Mouse (Mus musculus) stomach, embryonic 14.5 days (tissue): Measurements from ENCODE around the gene Nav2. TPM values are rescaled to one million over a fixed set of nuclear protein-coding genes. Genes with fewer than 3 reads are reported as not detected.
A peak's percentile ranks its signal among the peaks of the same experiment; 100 is the strongest.

Experiments used
- ATAC-seq: fragments of 200-750 bp; cut with Nextera tagmentation; 2 replicates; pipeline ENCODE4 v1.8.0; 2017; ENCODE audit warnings: low read depth, moderate TSS enrichment; ENCODE audit not compliant: insufficient number of reproducible peaks, insufficient read depth, low FRiP score
- H3K27ac ChIP-seq: fragments of 300-500 bp; sonication (generic); 2 replicates; pipeline ENCODE4 v1.5.1; 2014; ENCODE audit warnings: mild to moderate bottlenecking, low read length, moderate library complexity, mixed read lengths
- H3K27me3 ChIP-seq: fragments of 300-500 bp; sonication (generic); 2 replicates; pipeline ENCODE4 v1.6.1; 2014; ENCODE audit warnings: low read length, control low read depth, mixed read lengths; ENCODE audit not compliant: control insufficient read depth, insufficient read depth
- H3K36me3 ChIP-seq: fragments of 300-500 bp; sonication (generic); 2 replicates; pipeline ENCODE4 v1.6.1; 2014; ENCODE audit warnings: mild to moderate bottlenecking, control low read depth, low read length, moderate library complexity, mixed read lengths; ENCODE audit not compliant: control insufficient read depth, insufficient read depth
- H3K4me1 ChIP-seq: fragments of 300-500 bp; sonication (generic); 2 replicates; pipeline ENCODE4 v1.6.1; 2014; ENCODE audit warnings: low read length, control low read depth, mixed read lengths; ENCODE audit not compliant: control insufficient read depth, insufficient read depth
- H3K4me2 ChIP-seq: fragments of 300-500 bp; sonication (generic); replicated peaks from 2 replicates; pipeline ENCODE4 v1.6.1; 2014; ENCODE audit warnings: low read depth, low read length, control low read depth
- H3K4me3 ChIP-seq: fragments of 300-500 bp; sonication (generic); 2 replicates; pipeline ENCODE4 v1.5.1; 2014; ENCODE audit warnings: low read depth, low read length, control low read depth
- H3K9ac ChIP-seq: fragments of 300-500 bp; sonication (generic); replicated peaks from 2 replicates; pipeline ENCODE4 v1.6.1; 2014; ENCODE audit warnings: low read depth, mild to moderate bottlenecking, control low read depth, low read length, moderate library complexity, mixed read lengths
- H3K9me3 ChIP-seq: fragments of 300-500 bp; sonication (generic); 2 replicates; pipeline ENCODE4 v1.6.1; 2016; ENCODE audit warnings: low read depth, low read length, control low read depth; ENCODE audit not compliant: control insufficient read depth
- WGBS: fragments of 180-500 bp; shearing (Covaris S2); extraction: QIAGEN DNeasy Blood & Tissue Kit; methylation state at CpG from one replicate; pipeline ENCODE4 v1.1.7; 2014; 5-methylcytosine and 5-hydroxymethylcytosine counted together
- polyA plus RNA-seq: library from polyadenylated mRNA; unstranded; fragments of >200 nt; fragmentation: Nextera tagmentation; extraction: Ambion mirVana; gene quantifications from 2 replicates; pipeline ENCODE4 v1.2.1, GENCODE M21; 2014

Nav2 gene
- polyA plus RNA-seq, 1 experiment from 2014 or later = 41.1 TPM

DNA sequence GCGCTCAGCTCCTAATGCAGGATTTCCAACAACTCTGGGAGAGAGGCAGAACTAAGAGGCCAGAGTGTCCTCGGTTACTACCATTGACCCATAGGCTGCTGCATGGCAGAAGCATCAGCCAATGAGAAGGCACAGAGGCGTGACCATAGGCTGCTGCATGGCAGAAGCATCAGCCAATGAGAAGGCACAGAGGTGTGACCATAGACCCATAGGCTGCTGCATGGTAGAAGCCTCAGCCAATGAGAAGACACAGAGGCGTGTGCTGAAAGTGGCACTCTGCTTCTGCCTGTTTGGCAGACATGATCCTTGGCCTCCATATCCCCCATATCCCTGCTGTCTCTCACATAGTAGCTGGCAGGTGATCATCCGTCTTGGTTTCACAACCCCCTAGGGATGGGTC lies 520.4 kb downstream of the Nav2 start:
- Histone ChIP-seq H3K9ac (no peak overlapping the region), H3K4me1 (no peaks in the 10 kb centered on the region), H3K4me3 (no peak overlapping the region), H3K4me2 (no peak overlapping the region), H3K27ac (no peak overlapping the region), H3K27me3 (no peaks in the 10 kb centered on the region), H3K9me3 (no peaks in the 10 kb centered on the region), H3K36me3 (no peaks in the 10 kb centered on the region)
- peak; percentile 70 for ATAC-seq
- WGBS = 76% methylated on average over 5 of the region's 5 CpGs

- no peak for ATAC-seq
- no peak overlapping the region for H3K27ac ChIP-seq
- H3K4me2 ChIP-seq = no peak overlapping the region
- no peak overlapping the region for H3K4me3 ChIP-seq
- H3K9ac ChIP-seq = no peak overlapping the region
- peaks cover 4% of the 10 kb centered on the region; the same call in 1 of the 2 replicates for H3K4me1 ChIP-seq
- H3K27me3 ChIP-seq = no peaks in the 10 kb centered on the region
- no peaks in the 10 kb centered on the region for H3K36me3 ChIP-seq
- no peaks in the 10 kb centered on the region for H3K9me3 ChIP-seq
- 74% methylated on average over 7 of the region's 7 CpGs for WGBS
Measured at GRCm38 (mm10) chr7:49430808-49431207, 522.3 kb downstream of the Nav2 start.

GRCm38 (mm10) chr7:49433945-49434344 lies 525.4 kb downstream of the Nav2 start:
- H3K9me3 ChIP-seq = no peaks in the 10 kb centered on the region
- H3K4me1 ChIP-seq = peaks cover 28% of the 10 kb centered on the region
- H3K27me3 ChIP-seq = no peaks in the 10 kb centered on the region
- no peak overlapping the region for H3K27ac ChIP-seq
- ATAC-seq = no peak
- no peak overlapping the region for H3K4me2 ChIP-seq
- no peak overlapping the region for H3K4me3 ChIP-seq
- no peak overlapping the region for H3K9ac ChIP-seq
- H3K36me3 ChIP-seq = no peaks in the 10 kb centered on the region

DNA sequence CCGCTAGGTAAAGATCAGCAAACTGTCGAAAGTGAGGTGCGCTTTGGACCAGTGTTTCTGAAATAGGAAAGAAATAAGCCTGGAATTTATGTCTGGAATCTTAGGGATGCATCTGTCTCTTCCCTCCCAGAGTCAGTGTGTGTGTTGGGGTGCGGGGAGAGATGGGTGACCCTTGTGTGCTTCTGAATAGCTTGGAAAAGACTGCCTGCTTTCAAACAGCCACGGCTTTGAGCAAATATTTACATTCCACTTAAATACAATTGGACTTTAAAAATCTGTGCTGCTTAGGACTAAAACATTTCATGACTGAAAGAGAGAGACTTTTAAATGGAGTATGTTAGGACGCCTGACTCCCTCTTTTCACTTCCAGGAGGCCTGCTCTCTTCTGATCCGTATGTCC lies 528.0 kb downstream of the Nav2 start:
- H3K27me3 ChIP-seq = no peaks in the 10 kb centered on the region
- no peaks in the 10 kb centered on the region for H3K36me3 ChIP-seq
- H3K9me3 ChIP-seq = no peaks in the 10 kb centered on the region
- no peak overlapping the region for H3K9ac ChIP-seq
- H3K4me1 ChIP-seq = peaks cover 28% of the 10 kb centered on the region
- H3K4me2 ChIP-seq = no peak overlapping the region
- WGBS = 26% methylated on average over 7 of the region's 7 CpGs
- peak overlapping the region; percentile 77 for H3K27ac ChIP-seq
- ATAC-seq = no peak; the same call in 1 of the 2 replicates
- H3K4me3 ChIP-seq = no peak overlapping the region

GRCm38 (mm10) chr7:49437901-49438300 lies 529.4 kb downstream of the Nav2 start:
- H3K36me3 ChIP-seq = no peaks in the 10 kb centered on the region
- no peaks in the 10 kb centered on the region for H3K9me3 ChIP-seq
- peak overlapping the region; percentile 86 for H3K27ac ChIP-seq
- no peaks in the 10 kb centered on the region for H3K27me3 ChIP-seq
- peaks cover 33% of the 10 kb centered on the region for H3K4me1 ChIP-seq
- ATAC-seq = 0 out of 2 replicates have a peak, but pooled peaks have one; percentile 29
- H3K9ac ChIP-seq = no peak overlapping the region
- 10% methylated on average over 11 of the region's 11 CpGs for WGBS
- H3K4me2 ChIP-seq = no peak overlapping the region; the same call in 1 of the 2 replicates
- H3K4me3 ChIP-seq = no peak overlapping the region

DNA sequence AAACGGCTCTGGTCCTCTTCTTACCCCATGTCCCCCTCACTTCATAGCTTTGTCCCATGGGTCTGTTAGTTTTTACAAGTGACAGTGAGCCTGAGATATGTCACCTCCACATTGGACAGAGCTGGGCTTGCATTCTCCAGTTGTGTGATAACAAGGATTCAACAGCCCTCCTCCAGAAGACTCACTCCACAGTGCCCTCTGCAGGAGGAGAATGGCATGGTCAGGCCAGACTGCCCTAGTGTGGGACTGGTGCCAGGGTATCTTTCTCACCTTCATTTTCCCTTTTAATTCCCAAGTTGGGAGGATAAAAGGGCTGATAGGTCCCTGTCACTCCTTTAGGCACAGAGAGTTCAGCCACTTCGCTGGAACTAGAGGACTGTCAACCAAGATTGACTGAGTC lies 530.6 kb downstream of the Nav2 start:
- no peaks in the 10 kb centered on the region for H3K27me3 ChIP-seq
- H3K4me3 ChIP-seq = no peak overlapping the region
- 52% methylated on average over 2 of the region's 2 CpGs for WGBS
- H3K4me1 ChIP-seq = peaks cover 33% of the 10 kb centered on the region
- no peak overlapping the region for H3K9ac ChIP-seq
- H3K9me3 ChIP-seq = no peaks in the 10 kb centered on the region
- 0 out of 2 replicates have a peak, but pooled peaks have one; percentile 14 for ATAC-seq
- H3K36me3 ChIP-seq = no peaks in the 10 kb centered on the region
- H3K4me2 ChIP-seq = no peak overlapping the region
- H3K27ac ChIP-seq = no peak overlapping the region; the same call in 1 of the 2 replicates

DNA sequence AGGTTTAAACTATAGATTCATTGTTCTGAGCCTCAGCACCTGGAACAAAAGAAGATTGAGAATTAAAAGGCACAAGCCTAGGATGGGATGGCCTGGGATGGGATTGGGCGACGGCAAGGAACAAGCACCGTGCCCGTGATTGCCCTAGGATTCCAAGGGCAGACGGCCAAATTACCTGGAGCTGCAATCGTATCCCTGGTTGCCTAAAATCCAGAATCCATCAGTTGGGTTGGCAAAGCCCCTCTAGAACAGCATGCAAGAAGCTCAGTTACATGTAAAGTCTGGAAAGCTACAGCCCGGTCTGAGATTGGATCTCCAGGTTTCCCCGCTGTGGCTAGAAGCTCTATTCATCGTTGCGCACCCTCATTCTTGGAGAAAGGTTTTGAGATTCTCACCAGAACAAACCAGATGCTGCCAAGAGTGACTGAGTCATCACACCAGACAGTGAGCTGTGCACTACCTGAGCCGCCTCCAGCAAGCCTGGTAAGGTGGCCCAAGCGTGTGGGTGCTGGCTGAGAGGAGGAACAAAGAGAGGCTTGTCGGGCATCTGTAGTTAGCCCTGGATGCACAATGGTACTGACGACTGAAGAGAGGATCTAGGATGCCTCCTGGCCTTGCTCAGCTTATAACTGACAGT lies 531.9 kb downstream of the Nav2 start:
- no peaks in the 10 kb centered on the region for H3K36me3 ChIP-seq

DNA sequence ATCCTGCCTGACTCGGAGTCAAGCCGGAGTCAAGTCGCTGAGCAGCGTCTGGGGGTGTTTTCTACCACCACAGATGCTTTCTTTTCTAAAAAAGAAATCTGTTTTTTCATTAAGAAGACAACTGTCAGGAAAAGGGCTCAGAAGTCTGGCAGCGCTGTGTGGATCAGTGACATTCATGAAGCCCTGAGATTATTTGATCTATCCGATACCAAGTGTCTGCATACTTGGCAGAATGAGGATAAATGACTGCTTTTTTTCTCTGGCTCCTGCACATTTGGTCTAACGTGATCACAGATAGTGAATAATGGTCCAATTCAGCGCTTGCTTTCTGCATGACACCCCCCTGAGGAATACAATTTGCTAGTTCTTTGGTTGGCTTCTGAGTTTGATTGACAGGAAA lies 533.7 kb downstream of the Nav2 start:
- Histone ChIP-seq H3K4me1 (peaks cover 17% of the 10 kb centered on the region), H3K27me3 (no peaks in the 10 kb centered on the region), H3K4me3 (no peak overlapping the region), H3K9me3 (no peaks in the 10 kb centered on the region), H3K9ac (no peak overlapping the region), H3K27ac (no peak overlapping the region), H3K4me2 (no peak overlapping the region), H3K36me3 (no peaks in the 10 kb centered on the region)
- ATAC-seq = no peak
- WGBS = 40% methylated on average over 8 of the region's 8 CpGs

More for the DNA sequence above, 531.9 kb downstream of the Nav2 start:
- no peak overlapping the region for H3K4me3 ChIP-seq
- no peaks in the 10 kb centered on the region for H3K9me3 ChIP-seq
- ATAC-seq = no peak
- H3K27me3 ChIP-seq = no peaks in the 10 kb centered on the region
- no peak overlapping the region for H3K4me2 ChIP-seq
- H3K27ac ChIP-seq = no peak overlapping the region
- H3K9ac ChIP-seq = no peak overlapping the region
- 89% methylated on average over 14 of the region's 14 CpGs for WGBS
- peaks cover 33% of the 10 kb centered on the region for H3K4me1 ChIP-seq

GRCm38 (mm10) chr7:49448580-49448979 lies 540.1 kb downstream of the Nav2 start:
- Histone ChIP-seq H3K4me2 (no peak overlapping the region), H3K27me3 (no peaks in the 10 kb centered on the region), H3K27ac (no peak overlapping the region; the same call in 1 of the 2 replicates), H3K9ac (no peak overlapping the region), H3K36me3 (peaks cover 4% of the 10 kb centered on the region; the same call in 1 of the 2 replicates), H3K4me3 (no peak overlapping the region), H3K4me1 (peaks cover 31% of the 10 kb centered on the region), H3K9me3 (no peaks in the 10 kb centered on the region)
- WGBS = 67% methylated on average over 3 of the region's 3 CpGs
- ATAC-seq = no peak
